Mouse (Mus musculus) lung, adult 2 months (tissue): Measurements from ENCODE around the gene Cstf1.

Experiments
- CTCF ChIP-seq: fragments of 200-500 bp; IDR thresholded peaks from 2 replicates; pipeline ENCODE4 v1.5.1; 2011; ENCODE audit warnings: mild to moderate bottlenecking, low read length, control low read depth; ENCODE audit not compliant: insufficient read depth
- POLR2A ChIP-seq: fragments of 200-500 bp; IDR thresholded peaks from 2 replicates; pipeline ENCODE4 v1.6.1; 2011; ENCODE audit warnings: low read depth, mild to moderate bottlenecking, control low read depth, low read length, borderline replicate concordance; ENCODE audit errors: extremely low read depth

GRCm38 (mm10) chr2:172350773-172351172 is 19.7 kb upstream of the Cstf1 start:
- TF ChIP-seq CTCF (no peak), POLR2A (no peak)
